Mouse (Mus musculus) MEL (cell line): ENCODE results near the gene Wdr70.

Experiments used
- CTCF ChIP-seq, 3 experiments: IDR thresholded peaks in 2 of 3; conservative IDR thresholded peaks in 1 of 3; 2 replicates each; pipeline ENCODE4 v1.5.1; 2011 to 2012; ENCODE audit warnings: low read length in 3 of 3, low read depth in 2 of 3, mild to moderate bottlenecking in 2 of 3, improper control_type of control experiment in 1 of 3, inconsistent platforms in 1 of 3, mixed read lengths in 1 of 3, moderate library complexity in 1 of 3; ENCODE audit not compliant: control insufficient read depth in 1 of 3, insufficient read depth in 1 of 3, poor library complexity in 1 of 3, severe bottlenecking in 1 of 3
- EP300 ChIP-seq, 2 experiments: IDR thresholded peaks; 2 replicates each; pipeline ENCODE4 v1.6.1; 2011; ENCODE audit warnings: improper control_type of control experiment in 2 of 2, low read length in 2 of 2, low read depth in 1 of 2, mild to moderate bottlenecking in 1 of 2
- GABPA ChIP-seq: IDR thresholded peaks from 2 replicates; pipeline ENCODE4 v1.6.1; 2012; ENCODE audit warnings: low read depth, mild to moderate bottlenecking, inconsistent platforms, low read length, improper control_type of control experiment, moderate library complexity
- HCFC1 ChIP-seq: IDR thresholded peaks from 2 replicates; pipeline ENCODE4 v1.6.1; 2012; ENCODE audit warnings: low read depth, mild to moderate bottlenecking, inconsistent platforms, low read length, improper control_type of control experiment, moderate library complexity
- MYC ChIP-seq: IDR thresholded peaks from 2 replicates; pipeline ENCODE4 v1.6.1; 2011; ENCODE audit warnings: low read depth, mild to moderate bottlenecking, low read length, improper control_type of control experiment, moderate library complexity
- POLR2A ChIP-seq, 2 experiments: IDR thresholded peaks; 2 replicates each; pipeline ENCODE4 v1.6.1; 2011 to 2012; ENCODE audit warnings: low read length in 2 of 2, mild to moderate bottlenecking in 2 of 2, control low read depth in 1 of 2, improper control_type of control experiment in 1 of 2, low read depth in 1 of 2, moderate library complexity in 1 of 2; ENCODE audit not compliant: control insufficient read depth in 1 of 2, insufficient read depth in 1 of 2, poor library complexity in 1 of 2
- USF1 ChIP-seq: IDR thresholded peaks from 2 replicates; pipeline ENCODE4 v1.6.1; 2014; ENCODE audit warnings: low read depth, mild to moderate bottlenecking, inconsistent platforms, low read length, improper control_type of control experiment, moderate library complexity

GRCm38 (mm10) chr15:7962786-7963185 lies 136.2 kb downstream of the Wdr70 start:
- TF ChIP-seq GABPA (no peak), EP300 (IDR thresholded peaks at IDR 0.05; ENCODE audit: low read depth in 1 of 2, low read length in 2 of 2) (no peak), USF1 (no peak), CTCF (IDR thresholded peaks at IDR 0.05 in 2 of 3, conservative IDR thresholded peaks at IDR 0.05 in 1 of 3; ENCODE audit: control insufficient read depth in 1 of 3, insufficient read depth in 1 of 3, low read depth in 2 of 3, low read length in 3 of 3, poor library complexity in 1 of 3, severe bottlenecking in 1 of 3) (no peak), POLR2A (IDR thresholded peaks at IDR 0.05; ENCODE audit: control insufficient read depth in 1 of 2, insufficient read depth in 1 of 2, low read depth in 1 of 2, low read length in 2 of 2, poor library complexity in 1 of 2) (no peak), MYC (no peak), HCFC1 (no peak)
